Mouse (Mus musculus) intestine, embryonic 16.5 days (tissue): ENCODE measurements around the gene Tradd. TPM values are rescaled to one million over a fixed set of nuclear protein-coding genes. Genes with fewer than 3 reads are reported as not detected.

Source experiments
- ATAC-seq: fragments of 200-750 bp; cut with Nextera tagmentation; 2 replicates; pipeline ENCODE4 v1.8.0; 2017; ENCODE audit warnings: moderate TSS enrichment, moderate library complexity
- H3K27ac ChIP-seq: fragments of 300-500 bp; sonication (generic); 2 replicates; pipeline ENCODE4 v1.5.1; 2014; ENCODE audit warnings: mild to moderate bottlenecking, low read length
- H3K27me3 ChIP-seq: fragments of 300-500 bp; sonication (generic); replicated peaks from 2 replicates; pipeline ENCODE4 v1.6.1; 2014; ENCODE audit warnings: low read length, control low read depth, mixed read lengths; ENCODE audit not compliant: control insufficient read depth, insufficient read depth
- H3K36me3 ChIP-seq: fragments of 300-500 bp; sonication (generic); 2 replicates; pipeline ENCODE4 v1.6.1; 2014; ENCODE audit warnings: low read length, control low read depth; ENCODE audit not compliant: control insufficient read depth, insufficient read depth
- H3K4me1 ChIP-seq: fragments of 300-500 bp; sonication (generic); 2 replicates; pipeline ENCODE4 v1.6.1; 2014; ENCODE audit warnings: low read length, control low read depth, mixed read lengths; ENCODE audit not compliant: control insufficient read depth, insufficient read depth
- H3K4me2 ChIP-seq: fragments of 300-500 bp; sonication (generic); 2 replicates; pipeline ENCODE4 v1.6.1; 2014; ENCODE audit warnings: low read depth, low read length, control low read depth
- H3K4me3 ChIP-seq: fragments of 300-500 bp; sonication (generic); 2 replicates; pipeline ENCODE4 v1.5.1; 2014; ENCODE audit warnings: mild to moderate bottlenecking, low read length
- H3K9ac ChIP-seq: fragments of 300-500 bp; sonication (generic); 2 replicates; pipeline ENCODE4 v1.6.1; 2014; ENCODE audit warnings: low read depth, low read length
- H3K9me3 ChIP-seq: fragments of 300-500 bp; sonication (generic); 2 replicates; pipeline ENCODE4 v1.6.1; 2016; ENCODE audit warnings: low read length, control low read depth; ENCODE audit not compliant: control insufficient read depth
- WGBS: fragments of 180-500 bp; shearing (Covaris S2); extraction: QIAGEN DNeasy Blood & Tissue Kit; methylation state at CpG from one replicate; pipeline ENCODE4 v1.1.7; 2014; 5-methylcytosine and 5-hydroxymethylcytosine counted together
- polyA plus RNA-seq: library from polyadenylated mRNA; unstranded; fragments of >200 nt; fragmentation: Nextera tagmentation; extraction: Ambion mirVana; gene quantifications from 2 replicates; pipeline ENCODE4 v1.2.1, GENCODE M21; 2015

Gene Tradd
- polyA plus RNA-seq, 1 experiment from 2014 or later: 46.0 TPM

DNA sequence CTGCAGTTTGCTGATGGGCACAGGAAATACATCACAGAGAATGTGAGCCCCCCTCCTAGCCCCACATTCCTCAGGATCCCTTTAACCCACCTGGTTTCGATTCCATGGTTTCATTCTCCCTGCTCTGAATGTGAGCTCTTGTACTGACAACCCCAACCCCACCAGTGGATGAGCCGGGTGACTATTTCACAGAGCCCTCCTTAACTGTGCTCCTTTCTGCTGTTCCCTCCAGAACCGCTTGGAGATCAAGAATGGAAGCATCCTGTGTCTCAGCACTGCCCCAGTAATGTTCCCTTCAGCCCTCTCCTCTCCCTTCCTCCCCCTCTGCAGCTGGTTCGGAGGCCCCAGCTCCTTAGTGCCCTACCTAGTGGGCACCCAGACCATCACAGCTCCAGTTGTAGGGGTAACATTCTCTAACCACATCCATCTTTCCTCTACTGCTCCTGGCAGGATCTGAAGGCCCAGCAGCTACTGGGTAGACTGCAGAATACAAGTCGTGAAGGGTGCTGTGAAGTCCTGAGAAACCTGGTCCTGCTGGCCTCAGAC is 41.8 kb upstream of the Tradd start:
- 39% methylated on average over 5 of the region's 5 CpGs for WGBS
- Histone ChIP-seq H3K9me3 (no peaks in the 10 kb centered on the region), H3K9ac (peak overlapping the region; percentile 65), H3K36me3 (peaks cover 15% of the 10 kb centered on the region), H3K27me3 (no peaks in the 10 kb centered on the region), H3K4me3 (peak overlapping the region; percentile 53), H3K27ac (peak overlapping the region; percentile 35; the same call in 1 of the 2 replicates), H3K4me1 (peaks cover 15% of the 10 kb centered on the region), H3K4me2 (peak overlapping the region; percentile 63)
- ATAC-seq: 0 out of 2 replicates have a peak, but pooled peaks have one; percentile 4

DNA sequence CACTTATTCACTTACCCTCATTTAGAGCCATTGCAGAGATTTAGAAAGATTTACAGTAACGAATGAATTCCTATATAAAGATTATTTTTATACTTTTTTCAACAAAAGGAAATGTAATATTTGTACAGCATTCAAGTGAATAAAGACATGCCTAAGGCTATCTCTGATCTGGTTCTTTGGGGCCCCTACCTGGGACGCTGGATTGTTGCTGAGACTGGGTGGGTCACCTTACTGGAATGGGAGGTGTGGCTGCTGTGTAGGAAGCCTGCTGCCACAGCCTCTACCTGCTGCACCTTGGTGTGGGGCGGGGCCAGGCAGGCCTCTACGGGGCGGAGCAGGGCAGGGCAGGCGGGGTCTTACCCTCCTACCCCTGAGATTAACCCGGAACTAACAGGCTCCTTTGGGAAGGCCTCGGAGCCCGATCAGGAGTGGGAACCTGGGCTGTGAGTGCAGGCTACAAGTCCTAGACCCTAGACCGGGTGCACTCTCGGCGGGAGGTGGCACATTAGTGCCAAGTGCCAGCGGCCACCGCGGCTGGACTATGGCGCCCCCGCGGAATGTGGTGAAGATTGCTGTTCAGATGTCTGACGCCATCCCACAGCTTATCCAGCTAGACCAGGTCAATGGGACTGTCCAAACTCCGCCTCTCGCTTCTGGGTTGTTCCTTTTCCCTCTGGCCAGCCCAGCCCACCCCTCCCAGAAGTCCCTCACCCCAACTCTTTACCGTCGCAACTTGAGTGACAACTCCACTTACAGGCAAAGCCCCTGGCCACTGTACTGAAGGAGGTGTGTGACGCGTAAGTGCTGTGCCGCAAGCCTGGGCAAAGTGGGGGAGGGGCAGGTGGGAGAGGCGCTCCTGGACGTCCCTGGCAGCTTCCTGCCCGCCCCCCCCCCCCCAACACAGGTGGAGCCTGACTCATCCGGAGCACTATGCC is 41.1 kb upstream of the Tradd start, which contains the start of gene Elmo3:
Elmo3 (plus strand) TSS at position 391 of the 935 bp plus-strand sequence.
- Histone ChIP-seq H3K36me3 (peaks cover 20% of the 10 kb centered on the region), H3K9me3 (no peaks in the 10 kb centered on the region), H3K27ac (peak within 1 kb of the TSS; percentile 84), H3K27me3 (no peaks in the 10 kb centered on the region), H3K4me2 (peak within 1 kb of the TSS; percentile 63), H3K9ac (peak within 1 kb of the TSS; percentile 65), H3K4me1 (peaks cover 15% of the 10 kb centered on the region), H3K4me3 (peak within 1 kb of the TSS; percentile 53)
- peak; percentile 97 for ATAC-seq
- 4% methylated on average over 30 of the region's 30 CpGs for WGBS

DNA sequence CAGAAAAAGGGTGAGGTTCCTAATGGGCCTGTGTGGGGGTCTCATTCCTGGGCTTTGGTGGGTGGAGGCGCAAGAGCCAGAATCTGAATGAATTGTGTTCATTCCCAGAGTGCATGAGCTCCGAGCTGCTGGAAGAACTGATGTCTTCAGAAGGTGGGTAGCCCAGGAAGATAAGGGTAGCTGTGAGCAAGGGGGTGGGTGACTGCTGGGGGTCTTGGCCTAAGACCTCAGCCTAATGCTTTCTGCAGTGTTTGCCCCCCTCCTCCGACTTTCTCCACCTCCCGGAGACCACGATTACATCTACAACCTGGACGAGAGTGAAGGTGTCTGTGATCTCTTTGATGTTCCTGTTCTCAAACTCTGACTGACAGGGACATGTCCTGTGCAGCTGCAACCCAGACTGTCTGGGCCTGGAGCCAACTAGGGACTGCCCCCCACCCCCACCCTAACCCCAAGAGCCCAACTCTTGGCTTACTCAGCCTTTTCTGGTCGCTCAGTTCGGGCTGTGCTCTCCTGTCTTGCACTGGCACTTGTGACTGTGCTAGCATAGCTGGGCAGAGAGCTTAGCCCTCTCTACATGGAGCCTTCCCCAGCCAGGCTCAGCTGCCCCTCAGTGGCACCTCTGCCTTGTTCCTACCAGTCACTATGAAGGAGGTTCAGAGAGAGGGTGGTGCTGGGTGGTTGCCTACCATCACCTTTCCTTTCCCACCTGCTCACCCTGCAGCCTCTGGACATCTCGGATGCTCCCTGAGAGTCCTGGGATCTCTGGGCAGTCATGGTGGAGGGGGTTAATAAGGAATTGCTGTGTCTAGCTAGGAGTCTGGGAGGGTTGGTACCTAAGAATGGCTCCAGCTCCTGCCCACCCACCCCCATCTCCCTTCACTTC is 40.2 kb upstream of the Tradd start:
- Histone ChIP-seq H3K4me3 (no peak overlapping the region), H3K27me3 (no peaks in the 10 kb centered on the region), H3K9ac (peak overlapping the region; percentile 33), H3K9me3 (no peaks in the 10 kb centered on the region), H3K27ac (peak overlapping the region; percentile 84), H3K4me1 (peaks cover 19% of the 10 kb centered on the region), H3K36me3 (peaks cover 23% of the 10 kb centered on the region), H3K4me2 (peak overlapping the region; percentile 10; the same call in 1 of the 2 replicates)
- WGBS: 49% methylated on average over 9 of the region's 9 CpGs
- peak; percentile 1; the same call in 1 of the 2 replicates for ATAC-seq

DNA sequence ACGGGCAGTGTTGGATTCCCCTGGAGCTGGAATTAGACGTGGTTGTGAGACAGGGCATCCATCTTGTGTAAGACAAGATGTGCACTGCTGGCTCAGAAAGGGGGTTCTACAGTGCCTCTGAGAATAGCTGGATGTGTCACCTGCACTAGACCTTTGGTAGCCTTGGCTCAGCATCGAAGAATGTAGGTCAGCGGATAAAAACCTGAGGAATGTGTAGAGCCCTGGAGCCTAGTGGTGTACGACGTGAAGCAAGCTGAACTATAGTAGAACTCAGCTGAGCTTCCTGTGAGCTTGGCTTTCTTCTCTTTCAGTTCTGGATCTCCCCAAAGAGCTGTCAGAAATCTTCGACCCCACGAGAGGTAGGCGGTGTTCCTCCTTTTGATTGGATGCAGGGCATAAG is 39.5 kb upstream of the Tradd start:
- H3K27ac ChIP-seq: no peak overlapping the region
- H3K9ac ChIP-seq: no peak overlapping the region
- H3K4me2 ChIP-seq: no peak overlapping the region
- H3K4me3 ChIP-seq: no peak overlapping the region
- no peak for ATAC-seq
- WGBS: 74% methylated on average over 9 of the region's 9 CpGs
- peaks cover 21% of the 10 kb centered on the region for H3K4me1 ChIP-seq
- H3K36me3 ChIP-seq: peaks cover 20% of the 10 kb centered on the region
- H3K27me3 ChIP-seq: no peaks in the 10 kb centered on the region
- no peaks in the 10 kb centered on the region for H3K9me3 ChIP-seq

DNA sequence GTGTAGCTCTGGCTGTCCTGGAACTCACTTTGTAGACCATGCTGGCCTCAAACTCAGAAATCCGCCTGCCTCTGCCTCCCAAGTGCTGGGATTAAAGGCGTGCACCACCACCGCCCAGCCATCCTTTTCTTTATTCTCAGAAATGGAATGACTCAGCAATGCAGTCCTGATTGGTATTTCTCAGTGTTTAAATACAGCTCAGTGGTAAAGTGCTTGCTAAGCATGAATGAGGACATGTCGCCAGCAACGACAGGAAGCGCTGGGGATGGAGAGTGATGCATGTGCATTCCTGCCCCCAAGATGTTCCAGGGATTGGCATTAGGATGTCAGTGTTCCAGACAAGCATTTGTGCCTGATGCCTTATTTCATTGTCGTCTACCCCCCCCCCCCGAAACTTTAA is 39.0 kb upstream of the Tradd start:
- 82% methylated on average over 8 of the region's 8 CpGs for WGBS
- Histone ChIP-seq H3K27ac (no peak overlapping the region), H3K9ac (no peak overlapping the region), H3K9me3 (no peaks in the 10 kb centered on the region), H3K36me3 (peaks cover 20% of the 10 kb centered on the region), H3K4me1 (peaks cover 26% of the 10 kb centered on the region), H3K4me2 (no peak overlapping the region), H3K4me3 (no peak overlapping the region), H3K27me3 (no peaks in the 10 kb centered on the region)
- ATAC-seq: no peak

DNA sequence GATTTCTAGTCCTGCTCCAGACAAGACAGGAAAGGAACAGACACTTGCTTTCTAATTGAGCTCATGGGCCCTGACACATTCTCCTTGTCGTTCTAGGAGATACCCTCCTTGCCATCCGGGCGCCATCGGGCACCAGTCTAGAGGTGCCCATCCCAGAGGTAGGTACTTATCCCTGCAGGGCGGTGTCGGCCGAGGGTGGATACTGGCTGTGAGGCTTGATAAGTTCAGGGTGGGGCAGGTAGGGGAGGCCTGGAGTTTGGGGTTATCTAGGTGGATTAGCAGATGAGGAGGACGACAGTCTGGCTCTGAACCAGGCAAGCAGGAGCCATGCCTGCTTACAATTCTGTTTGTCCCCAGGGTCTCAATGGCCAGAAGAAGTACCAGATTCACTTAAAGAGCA is 35.6 kb upstream of the Tradd start:
- H3K27me3 ChIP-seq: no peaks in the 10 kb centered on the region
- no peaks in the 10 kb centered on the region for H3K9me3 ChIP-seq
- no peak overlapping the region for H3K4me2 ChIP-seq
- H3K4me1 ChIP-seq: peaks cover 28% of the 10 kb centered on the region
- no peak overlapping the region for H3K4me3 ChIP-seq
- H3K9ac ChIP-seq: no peak overlapping the region
- peaks cover 15% of the 10 kb centered on the region for H3K36me3 ChIP-seq
- no peak overlapping the region for H3K27ac ChIP-seq
- WGBS: 89% methylated on average over 8 of the region's 8 CpGs
- peak; percentile 25; the same call in 1 of the 2 replicates for ATAC-seq

DNA sequence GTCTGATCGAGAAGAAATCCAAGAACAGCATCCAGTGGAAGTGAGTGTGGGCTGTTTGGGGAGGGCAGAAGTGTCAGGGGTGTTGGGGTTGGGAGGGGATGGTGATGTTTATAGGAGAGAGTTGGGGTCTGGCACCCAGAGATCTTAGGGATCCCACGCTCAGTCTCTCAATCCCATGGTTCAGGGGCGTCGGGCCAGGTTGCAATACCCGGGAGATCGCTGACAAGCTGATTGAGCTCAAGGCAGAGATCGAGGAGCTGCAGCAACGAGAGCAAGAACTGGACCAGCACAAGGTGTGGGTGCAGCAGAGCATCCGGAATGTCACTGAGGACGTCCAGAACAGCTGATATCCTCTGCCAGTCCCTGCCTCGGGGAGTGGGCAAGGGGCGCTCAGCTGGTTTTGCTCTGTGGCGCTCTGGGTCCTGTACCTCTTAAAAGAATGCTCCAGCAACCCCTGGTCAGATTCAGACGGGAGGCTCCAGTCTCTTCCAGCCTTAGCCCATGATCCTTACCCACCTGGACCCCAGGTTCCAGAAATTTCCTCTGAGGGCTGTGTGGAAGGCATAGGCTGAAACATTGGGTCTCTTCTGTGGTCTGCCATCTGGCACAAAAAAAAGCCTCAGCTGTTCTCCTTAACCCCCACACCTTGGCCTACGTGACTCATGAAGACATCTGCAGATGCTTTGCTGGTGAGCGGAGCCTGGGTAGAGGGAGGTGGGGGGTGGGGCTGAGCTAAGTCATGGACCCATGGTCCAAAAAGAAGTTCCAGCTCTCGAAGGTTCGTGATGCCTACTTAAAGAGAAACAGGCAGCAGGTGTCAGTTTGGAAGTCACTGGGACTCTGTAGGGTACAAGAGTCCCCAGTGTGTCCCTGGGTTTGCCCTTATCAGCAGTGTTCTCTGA is 34.2 kb upstream of the Tradd start:
- 50% methylated on average over 18 of the region's 18 CpGs for WGBS
- peak overlapping the region; percentile 96 for H3K9ac ChIP-seq
- H3K27ac ChIP-seq: no peak overlapping the region
- peaks cover 15% of the 10 kb centered on the region for H3K36me3 ChIP-seq
- no peaks in the 10 kb centered on the region for H3K27me3 ChIP-seq
- peak overlapping the region; percentile 73 for H3K4me2 ChIP-seq
- peaks cover 20% of the 10 kb centered on the region for H3K4me1 ChIP-seq
- no peaks in the 10 kb centered on the region for H3K9me3 ChIP-seq
- peak overlapping the region; percentile 98 for H3K4me3 ChIP-seq
- ATAC-seq: no peak

DNA sequence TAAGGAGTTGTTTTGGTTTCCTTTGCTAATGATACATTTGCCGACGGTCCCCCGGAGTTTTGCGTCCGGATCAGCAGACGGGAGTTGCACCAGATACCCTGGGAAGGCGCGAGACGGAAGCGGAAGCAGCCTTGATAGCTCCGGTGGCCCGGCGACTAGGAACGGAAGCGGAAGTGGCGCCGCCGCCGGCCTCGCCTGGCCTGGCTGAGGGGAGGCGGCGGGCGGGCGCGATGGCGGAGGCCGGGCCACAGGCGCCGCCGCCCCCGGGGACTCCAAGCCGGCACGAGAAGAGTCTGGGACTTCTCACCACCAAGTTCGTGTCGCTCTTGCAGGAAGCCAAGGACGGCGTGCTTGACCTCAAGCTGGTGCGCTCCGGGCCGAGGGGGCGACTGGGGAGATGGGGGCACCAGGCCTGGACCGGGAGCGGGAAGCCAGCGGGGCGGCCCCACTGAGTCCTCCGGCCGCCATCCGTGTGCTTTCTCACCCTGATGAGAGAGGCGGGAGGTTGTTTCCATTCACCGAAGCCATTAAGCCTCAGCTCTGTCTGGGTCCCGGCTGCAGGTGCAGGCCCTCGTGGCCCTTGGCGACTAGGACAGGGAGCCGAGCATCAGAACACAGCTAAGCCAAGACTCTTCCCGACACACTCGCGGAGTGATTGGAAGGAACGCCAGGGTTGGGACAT is 33.2 kb upstream of the Tradd start, which contains the start of gene E2f4:
E2f4 (plus strand) TSS at position 153 of the 682 bp plus-strand sequence.
- H3K36me3 ChIP-seq: peaks cover 15% of the 10 kb centered on the region

More for the DNA sequence above, 33.2 kb upstream of the Tradd start, which contains the start of gene E2f4:
- Histone ChIP-seq H3K27ac (peak within 1 kb of the TSS; percentile 74), H3K4me3 (peak within 1 kb of the TSS; percentile 98), H3K27me3 (no peaks in the 10 kb centered on the region), H3K4me1 (peaks cover 20% of the 10 kb centered on the region), H3K4me2 (peak within 1 kb of the TSS; percentile 73), H3K9me3 (no peaks in the 10 kb centered on the region), H3K9ac (peak within 1 kb of the TSS; percentile 96)
- WGBS: under 1% methylated on average over 58 of the region's 58 CpGs
- ATAC-seq: peak; percentile 93
